Mouse (Mus musculus): ENCODE data around the gene Trmt1.

- TF ChIP-seq POLR2A (IDR thresholded peaks at IDR 0.05; ENCODE audit: control insufficient read depth, low read depth, low read length) (no peak), CTCF (IDR thresholded peaks at IDR 0.05; ENCODE audit: control insufficient read depth, insufficient read depth, insufficient replicate concordance, low read depth, low read length) (no peak)
These were observed 44.3 kb upstream of the Trmt1 start for GRCm38 (mm10) chr8:84641578-84642361.
